Mouse (Mus musculus): Measurements from ENCODE around the gene Agfg1. TPM values are rescaled to one million over a fixed set of nuclear protein-coding genes. Genes with fewer than 3 reads are reported as not detected.
"Not testable (repeated sequence)": the region's sequence is repeated elsewhere in the genome, so short reads cannot be mapped to it uniquely, and the experiment has no call there.

Agfg1 gene
- polyA plus RNA-seq, 1 experiment from 2014 or later: 18.8 TPM

DNA sequence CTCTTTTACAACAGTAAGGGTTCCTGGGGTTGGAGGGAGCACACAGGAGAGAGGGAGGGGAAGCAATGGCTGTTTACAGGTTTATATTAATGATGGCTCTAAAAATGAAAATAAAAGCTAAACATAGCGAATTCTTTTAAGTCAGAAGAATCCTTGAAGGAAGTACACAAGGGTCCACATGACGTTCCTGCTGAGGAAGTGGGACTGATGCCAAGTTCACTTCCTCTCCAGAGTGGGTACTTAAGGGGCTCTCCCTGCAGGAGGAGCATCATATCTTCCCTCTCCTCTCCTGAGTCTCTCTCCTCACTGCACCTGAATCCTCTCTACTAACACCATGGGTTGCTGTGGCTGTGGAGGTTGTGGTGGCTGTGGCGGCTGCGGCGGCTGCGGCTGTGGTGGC lies 85.4 kb downstream of the Agfg1 start, which contains the start of gene A030014E15Rik:
TSS of gene A030014E15Rik (plus strand) at position 268 of the 400 bp plus-strand sequence.
- no peaks in the 10 kb centered on the region for H3K9me3 ChIP-seq (ENCODE audit: control insufficient read depth, low read length)
- H3K4me2 ChIP-seq (replicated peaks; ENCODE audit: low read depth): no peak within 1 kb of the TSS
- no peak within 1 kb of the TSS for H3K9ac ChIP-seq (ENCODE audit: low read length)
- TF ChIP-seq CTCF (IDR thresholded peaks at IDR 0.05; ENCODE audit: low read depth) (no peak), EP300 (optimal IDR thresholded peaks at IDR 0.05) (no peak)
- H3K4me1 ChIP-seq (replicated peaks; ENCODE audit: control insufficient read depth, insufficient read depth): no peaks in the 10 kb centered on the region
- H3K4me3 ChIP-seq (ENCODE audit: low read depth, low read length): no peak within 1 kb of the TSS
- no peaks in the 10 kb centered on the region for H3K27me3 ChIP-seq (ENCODE audit: control insufficient read depth, insufficient read depth, low read length)
- DNase-seq (ENCODE audit: low spot score): no peak
- ATAC-seq (ENCODE audit: low FRiP score, low TSS enrichment): no peak
- H3K27ac ChIP-seq (replicated peaks): no peak within 1 kb of the TSS
- WGBS: 84% methylated on average over 6 of the region's 6 CpGs
- no peaks in the 10 kb centered on the region for H3K36me3 ChIP-seq (ENCODE audit: control insufficient read depth, insufficient read depth, low read length)

DNA sequence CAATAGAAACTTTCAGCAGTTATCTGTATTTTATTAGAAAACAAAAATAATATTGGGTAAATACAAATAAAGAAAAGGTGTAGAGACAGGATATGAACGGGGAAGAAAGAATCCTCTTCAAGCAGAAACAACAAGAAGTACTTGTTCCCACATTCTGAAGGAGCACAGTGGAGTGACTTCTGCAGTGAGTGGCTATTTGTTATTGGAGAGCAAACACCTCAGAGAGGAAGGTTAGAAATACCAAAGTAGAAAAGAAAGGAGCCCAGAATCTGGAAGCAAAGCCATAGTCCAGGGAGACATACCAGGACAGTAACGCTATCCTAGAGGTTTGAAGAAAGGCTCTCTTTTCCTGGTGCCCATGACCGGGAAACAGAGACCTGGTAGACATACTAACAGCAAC lies 91.3 kb downstream of the Agfg1 start:
- ATAC-seq (ENCODE audit: low FRiP score, low TSS enrichment); H3K36me3 ChIP-seq (ENCODE audit: control insufficient read depth, insufficient read depth, low read length); H3K27me3 ChIP-seq (ENCODE audit: control insufficient read depth, insufficient read depth, low read length); DNase-seq (ENCODE audit: low spot score); H3K9me3 ChIP-seq (ENCODE audit: control insufficient read depth, low read length); H3K27ac ChIP-seq (replicated peaks); H3K4me2 ChIP-seq (replicated peaks; ENCODE audit: low read depth); H3K9ac ChIP-seq (ENCODE audit: low read length); H3K4me3 ChIP-seq (ENCODE audit: low read depth, low read length); H3K4me1 ChIP-seq (replicated peaks; ENCODE audit: control insufficient read depth, insufficient read depth): not testable (repeated sequence)
- 80% methylated on average over 2 of the region's 3 CpGs for WGBS

DNA sequence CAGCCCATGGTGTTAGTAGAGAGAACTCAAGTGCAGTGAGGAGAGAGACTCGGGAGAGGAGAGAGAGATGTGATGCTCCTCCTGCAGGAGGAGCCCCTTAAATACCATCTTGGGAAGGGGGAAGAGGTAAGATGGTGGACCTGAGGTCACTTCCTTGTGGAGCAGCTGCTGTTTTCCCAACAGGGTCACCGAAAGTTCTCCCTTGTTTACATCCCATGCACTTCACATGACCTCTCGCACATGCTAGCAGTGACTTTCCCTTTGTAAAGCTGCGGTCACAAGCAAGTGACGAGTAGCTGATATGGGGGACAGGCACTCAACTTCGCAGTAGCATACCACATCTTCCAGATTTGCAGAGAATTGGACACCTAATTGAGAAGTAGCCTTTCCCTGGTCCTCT lies 92.0 kb downstream of the Agfg1 start, which contains the start of gene Gm6217:
TSS of gene Gm6217 (minus strand) at position 74 of the 400 bp plus-strand sequence.
- not testable (repeated sequence) for H3K36me3 ChIP-seq (ENCODE audit: control insufficient read depth, insufficient read depth, low read length); H3K27ac ChIP-seq (replicated peaks); H3K4me3 ChIP-seq (ENCODE audit: low read depth, low read length); H3K4me1 ChIP-seq (replicated peaks; ENCODE audit: control insufficient read depth, insufficient read depth); H3K9ac ChIP-seq (ENCODE audit: low read length); DNase-seq (ENCODE audit: low spot score); H3K27me3 ChIP-seq (ENCODE audit: control insufficient read depth, insufficient read depth, low read length); H3K9me3 ChIP-seq (ENCODE audit: control insufficient read depth, low read length); H3K4me2 ChIP-seq (replicated peaks; ENCODE audit: low read depth)
- no CpG with 5 or more reads among the region's 6 CpGs for WGBS
- ATAC-seq (ENCODE audit: low FRiP score, low TSS enrichment): peak; percentile 89

DNA sequence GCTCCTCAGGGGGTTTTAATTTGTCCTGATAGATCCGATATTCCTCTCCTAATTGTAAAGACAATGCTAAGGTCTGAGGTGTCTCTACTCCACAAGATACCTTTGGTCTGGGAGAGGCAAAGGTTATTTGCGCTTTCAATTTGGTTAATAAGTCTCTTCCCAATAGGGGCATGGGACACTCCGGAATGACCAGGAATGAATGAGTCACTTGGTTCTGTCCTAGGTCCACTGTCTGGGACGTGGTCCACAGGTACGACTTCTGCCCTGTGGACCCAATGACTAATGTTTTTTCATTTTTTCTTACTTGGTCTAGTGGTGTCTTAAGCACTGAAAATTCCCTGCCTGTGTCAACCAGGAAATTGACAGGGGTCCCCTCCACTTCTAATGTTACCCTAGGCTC lies 99.4 kb downstream of the Agfg1 start:
- DNase-seq (ENCODE audit: low spot score): no peak
- H3K9ac ChIP-seq (ENCODE audit: low read length): no peak overlapping the region
- TF ChIP-seq CTCF (IDR thresholded peaks at IDR 0.05; ENCODE audit: low read depth) (no peak), EP300 (optimal IDR thresholded peaks at IDR 0.05) (no peak)
- 92% methylated on average over 5 of the region's 5 CpGs for WGBS
- H3K4me1 ChIP-seq (replicated peaks; ENCODE audit: control insufficient read depth, insufficient read depth): no peaks in the 10 kb centered on the region
- no peak for ATAC-seq (ENCODE audit: low FRiP score, low TSS enrichment)
- no peak overlapping the region for H3K27ac ChIP-seq (replicated peaks)
- H3K4me2 ChIP-seq (replicated peaks; ENCODE audit: low read depth): no peak overlapping the region
- no peaks in the 10 kb centered on the region for H3K27me3 ChIP-seq (ENCODE audit: control insufficient read depth, insufficient read depth, low read length)
- no peaks in the 10 kb centered on the region for H3K9me3 ChIP-seq (ENCODE audit: control insufficient read depth, low read length)
- H3K36me3 ChIP-seq (ENCODE audit: control insufficient read depth, insufficient read depth, low read length): no peaks in the 10 kb centered on the region
- H3K4me3 ChIP-seq (ENCODE audit: low read depth, low read length): no peak overlapping the region

DNA sequence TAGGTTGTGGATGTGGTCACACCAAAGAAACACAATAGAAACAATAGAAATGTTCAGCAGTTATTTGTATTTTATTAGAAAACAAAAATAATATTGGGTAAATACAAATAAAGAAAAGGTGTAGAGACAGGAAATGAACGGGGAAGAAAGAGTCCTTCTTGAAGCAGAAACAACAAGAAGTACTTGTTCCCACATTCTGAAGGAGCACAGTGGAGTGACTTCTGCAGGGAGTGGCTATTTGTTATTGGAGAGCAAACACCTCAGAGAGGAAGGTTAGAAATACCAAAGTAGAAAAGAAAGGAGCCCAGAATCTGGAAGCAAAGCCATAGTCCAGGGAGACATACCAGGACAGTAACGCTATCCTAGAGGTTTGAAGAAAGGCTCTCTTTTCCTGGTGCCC lies 103.2 kb downstream of the Agfg1 start:
- ATAC-seq (ENCODE audit: low FRiP score, low TSS enrichment): 0 out of 2 replicates have a peak, but pooled peaks have one; percentile 34
- not testable (repeated sequence) for H3K27me3 ChIP-seq (ENCODE audit: control insufficient read depth, insufficient read depth, low read length); DNase-seq (ENCODE audit: low spot score); H3K9me3 ChIP-seq (ENCODE audit: control insufficient read depth, low read length); H3K4me1 ChIP-seq (replicated peaks; ENCODE audit: control insufficient read depth, insufficient read depth); H3K4me3 ChIP-seq (ENCODE audit: low read depth, low read length); H3K27ac ChIP-seq (replicated peaks); H3K9ac ChIP-seq (ENCODE audit: low read length); H3K4me2 ChIP-seq (replicated peaks; ENCODE audit: low read depth); H3K36me3 ChIP-seq (ENCODE audit: control insufficient read depth, insufficient read depth, low read length)
- WGBS: 47% methylated on average over 1 of the region's 2 CpGs

DNA sequence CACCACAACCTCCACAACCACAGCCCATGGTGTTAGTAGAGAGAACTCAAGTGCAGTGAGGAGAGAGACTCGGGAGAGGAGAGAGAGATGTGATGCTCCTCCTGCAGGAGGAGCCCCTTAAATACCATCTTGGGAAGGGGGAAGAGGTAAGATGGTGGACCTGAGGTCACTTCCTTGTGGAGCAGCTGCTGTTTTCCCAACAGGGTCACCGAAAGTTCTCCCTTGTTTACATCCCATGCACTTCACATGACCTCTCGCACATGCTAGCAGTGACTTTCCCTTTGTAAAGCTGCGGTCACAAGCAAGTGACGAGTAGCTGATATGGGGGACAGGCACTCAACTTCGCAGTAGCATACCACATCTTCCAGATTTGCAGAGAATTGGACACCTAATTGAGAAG lies 104.0 kb downstream of the Agfg1 start, which contains the start of gene A030003K21Rik:
TSS of gene A030003K21Rik (minus strand) at position 94 of the 400 bp plus-strand sequence.
- no CpG with 5 or more reads among the region's 6 CpGs for WGBS
- ATAC-seq (ENCODE audit: low FRiP score, low TSS enrichment): peak; percentile 78
- DNase-seq (ENCODE audit: low spot score): not testable (repeated sequence)

More for the DNA sequence above, 104.0 kb downstream of the Agfg1 start, which contains the start of gene A030003K21Rik:
- H3K36me3 ChIP-seq (ENCODE audit: control insufficient read depth, insufficient read depth, low read length); H3K27me3 ChIP-seq (ENCODE audit: control insufficient read depth, insufficient read depth, low read length); H3K4me2 ChIP-seq (replicated peaks; ENCODE audit: low read depth); H3K27ac ChIP-seq (replicated peaks); H3K4me3 ChIP-seq (ENCODE audit: low read depth, low read length); H3K9me3 ChIP-seq (ENCODE audit: control insufficient read depth, low read length); H3K4me1 ChIP-seq (replicated peaks; ENCODE audit: control insufficient read depth, insufficient read depth); H3K9ac ChIP-seq (ENCODE audit: low read length): not testable (repeated sequence)
